Mouse (Mus musculus): ENCODE results near the gene Hoxb4.

Gene Hoxb4

GRCm38 (mm10) chr11:96284774-96285734 lies 33.0 kb upstream of the Hoxb4 start:
- peak; percentile 50 for DNase-seq (ENCODE audit: low spot score)

DNA sequence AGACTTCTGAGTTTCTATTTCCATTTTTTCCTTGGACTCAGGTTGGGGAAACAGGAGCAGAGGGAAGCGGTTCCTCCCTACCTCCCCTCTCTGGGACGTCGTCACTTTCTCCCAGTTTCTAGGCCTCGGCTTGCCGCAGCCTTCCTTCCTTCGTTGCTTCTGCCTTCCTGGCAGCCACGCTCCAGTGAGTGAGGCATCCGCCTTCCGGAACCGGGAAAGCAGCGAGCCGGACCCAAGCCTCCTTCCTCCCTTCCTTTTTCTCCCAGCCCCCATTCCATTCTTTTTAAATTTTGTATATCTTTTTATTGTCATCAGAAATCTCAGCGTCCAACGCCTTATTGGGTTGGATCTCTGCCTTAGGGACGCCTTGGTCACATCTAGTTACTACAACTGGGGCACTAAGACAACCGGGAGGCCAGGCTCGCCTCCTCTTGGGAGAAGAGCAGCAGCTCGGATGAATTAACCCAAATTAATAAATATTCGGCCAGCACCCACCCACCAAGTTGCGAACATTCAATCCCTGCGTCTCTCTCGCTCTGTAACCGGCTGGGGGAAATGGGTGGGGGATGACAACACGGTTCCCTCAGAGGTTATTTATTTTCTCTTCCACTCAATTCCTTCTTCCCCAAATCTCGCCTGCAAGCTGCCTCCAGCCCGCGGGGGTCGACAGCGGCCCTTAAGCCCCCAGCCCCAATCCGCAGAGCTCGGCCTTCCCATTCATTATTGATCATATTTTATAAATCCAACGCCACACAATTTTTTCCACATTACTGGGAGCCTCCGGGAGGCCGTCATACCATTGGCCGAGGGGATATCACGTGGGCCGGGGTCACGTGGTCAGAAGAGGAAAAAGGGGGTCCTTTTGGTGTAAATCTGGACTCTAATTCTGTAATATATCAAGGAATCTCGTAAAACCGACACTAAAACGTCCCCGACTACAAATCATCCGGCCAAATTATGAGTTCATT lies 32.0 kb upstream of the Hoxb4 start, which contains the start of gene Hoxb7:
Gene Hoxb7 (plus strand): TSS at position 853 of the 968 bp plus-strand sequence.
- DNase-seq (ENCODE audit: low spot score), result no peak

GRCm38 (mm10) chr11:96286739-96287385 lies 31.2 kb upstream of the Hoxb4 start:
- DNase-seq (ENCODE audit: low spot score), result no peak

DNA sequence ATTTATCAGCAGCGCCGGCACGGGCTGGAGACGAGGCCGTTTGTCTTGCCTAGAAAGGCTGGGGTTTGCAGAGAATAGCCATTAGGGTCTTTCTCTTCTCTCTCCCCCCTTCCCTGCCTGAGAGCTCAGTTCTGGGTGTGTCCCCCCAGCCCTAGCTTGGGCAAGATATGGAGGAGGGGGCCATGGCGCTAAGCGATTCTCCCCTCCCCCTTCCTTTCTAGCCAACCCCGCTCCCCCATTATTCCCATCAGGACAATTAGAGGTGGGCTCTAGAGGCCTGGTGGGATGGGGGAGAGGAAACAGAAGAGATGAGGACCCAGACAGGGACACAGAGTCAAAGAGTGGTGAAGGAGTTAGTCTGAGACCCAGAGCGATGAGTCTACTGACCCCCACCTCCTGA lies 30.7 kb upstream of the Hoxb4 start:
- DNase-seq (ENCODE audit: low spot score), result no peak

DNA sequence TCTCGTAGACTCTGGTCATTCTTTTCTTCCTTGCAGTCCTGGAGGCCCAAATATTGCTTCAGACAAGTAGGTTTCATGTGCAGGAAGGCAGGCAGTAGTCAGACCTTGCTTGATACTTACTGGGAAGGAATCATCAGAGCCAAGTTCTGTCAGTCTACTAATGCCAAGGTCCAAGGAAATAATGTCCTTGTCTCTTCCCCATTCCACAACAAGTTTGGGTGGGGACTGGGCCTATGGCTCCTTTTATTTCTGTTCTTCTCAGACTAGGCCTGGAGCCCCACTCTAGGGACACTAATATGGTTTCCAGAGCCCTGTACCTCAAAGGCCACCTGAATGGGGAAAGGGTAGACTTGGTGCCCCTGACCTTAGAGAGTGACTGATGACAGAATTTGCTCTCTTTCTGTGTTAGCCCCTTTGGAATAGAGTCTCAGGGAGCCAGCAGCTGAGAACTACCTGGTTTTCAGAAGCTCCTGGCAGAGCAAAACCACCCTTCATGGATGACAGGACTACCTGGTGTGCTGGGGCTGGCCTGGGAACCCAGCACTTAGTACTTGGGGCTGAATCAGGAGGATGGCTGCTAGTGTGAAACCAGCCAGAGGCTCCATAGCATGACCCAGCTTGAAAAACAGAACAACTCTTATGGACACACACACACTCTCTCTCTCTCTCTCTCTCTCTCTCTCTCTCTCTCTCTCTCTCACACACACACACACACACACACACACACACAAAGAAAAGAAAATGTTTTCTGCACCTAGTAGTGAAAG lies 29.4 kb upstream of the Hoxb4 start:
- DNase-seq (ENCODE audit: low spot score), result no peak

DNA sequence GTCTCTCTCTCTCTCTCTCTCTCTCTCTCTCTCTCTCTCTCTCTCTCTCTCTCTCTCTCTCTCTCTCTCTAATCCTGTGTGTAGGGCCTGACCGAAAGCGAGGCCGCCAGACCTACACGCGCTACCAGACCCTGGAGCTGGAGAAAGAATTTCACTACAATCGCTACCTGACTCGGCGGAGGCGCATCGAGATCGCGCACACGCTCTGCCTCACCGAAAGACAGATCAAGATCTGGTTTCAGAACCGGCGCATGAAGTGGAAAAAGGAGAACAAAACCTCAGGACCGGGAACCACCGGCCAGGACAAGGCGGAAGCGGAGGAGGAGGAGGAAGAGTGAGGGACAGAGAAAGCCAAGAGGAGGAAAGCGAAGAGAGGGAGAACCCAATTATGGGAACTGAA lies 28.8 kb upstream of the Hoxb4 start:
- DNase-seq (ENCODE audit: low spot score), result no peak

DNA sequence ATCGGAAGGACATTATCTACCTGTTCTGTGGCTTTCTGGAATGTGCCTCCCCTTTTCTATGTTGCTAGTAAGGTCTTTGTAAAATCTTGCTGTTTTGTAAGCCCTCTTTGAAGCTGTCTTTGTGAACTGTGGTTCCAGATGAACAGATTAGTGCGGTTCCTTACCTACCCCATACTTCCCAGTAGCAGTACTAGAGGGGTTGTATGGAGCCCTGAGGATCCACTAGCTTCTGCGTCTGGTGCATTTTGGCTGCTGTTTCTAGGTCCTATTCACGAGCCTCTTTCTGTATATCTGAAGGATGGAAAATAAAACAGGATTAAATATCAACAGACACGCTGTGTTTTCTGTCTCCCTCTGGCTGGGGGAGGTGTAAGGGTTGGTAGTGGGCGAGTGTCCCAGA lies 28.2 kb upstream of the Hoxb4 start:
- no peak for DNase-seq (ENCODE audit: low spot score)

GRCm38 (mm10) chr11:96290705-96291355 lies 27.2 kb upstream of the Hoxb4 start:
- no peak for DNase-seq (ENCODE audit: low spot score)

DNA sequence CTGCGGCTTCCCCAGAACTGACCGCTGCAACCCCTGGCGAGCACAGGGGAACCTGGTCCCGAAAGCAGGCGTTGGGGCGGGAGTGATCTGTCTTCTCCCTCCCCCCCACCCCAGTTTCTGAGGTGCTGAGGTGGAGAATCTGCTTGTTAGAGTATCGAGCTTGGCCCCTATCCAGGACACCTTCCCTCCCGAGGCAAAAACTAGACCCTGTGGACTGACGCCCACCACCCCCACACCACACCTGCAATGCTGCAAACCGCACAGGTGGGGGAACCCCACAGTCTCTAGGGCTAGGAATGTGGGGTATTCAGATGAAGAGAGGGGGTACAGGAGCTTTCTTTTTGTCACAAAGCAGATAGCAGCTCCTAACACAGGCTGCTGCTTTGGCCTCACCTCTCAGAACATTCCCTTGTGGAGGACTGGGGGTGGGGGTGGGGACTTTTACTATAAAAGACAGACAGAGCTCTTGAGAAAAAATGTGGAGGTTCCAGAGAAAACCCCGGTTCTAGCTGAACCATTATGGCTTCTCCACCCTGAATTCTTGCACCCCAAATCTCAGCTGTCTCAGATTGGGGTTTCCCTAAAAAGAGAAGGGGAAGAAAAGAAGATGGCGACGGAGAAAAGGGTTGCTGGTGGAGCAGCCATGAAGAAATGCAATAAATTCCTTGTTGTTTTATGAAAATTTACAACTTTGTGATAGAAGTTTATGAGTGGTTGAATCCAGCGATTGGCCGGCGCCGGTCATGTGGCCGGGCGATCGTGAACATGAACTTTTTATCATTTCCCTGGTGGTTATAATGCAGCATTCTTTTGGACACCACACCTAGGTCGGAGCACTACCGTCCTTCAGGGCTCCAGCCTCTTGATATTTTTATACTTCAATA lies 26.1 kb upstream of the Hoxb4 start, which contains the start of gene Hoxb6:
Gene Hoxb6 (plus strand): TSS at position 796 of the 884 bp plus-strand sequence.
- no peak for DNase-seq (ENCODE audit: low spot score)

DNA sequence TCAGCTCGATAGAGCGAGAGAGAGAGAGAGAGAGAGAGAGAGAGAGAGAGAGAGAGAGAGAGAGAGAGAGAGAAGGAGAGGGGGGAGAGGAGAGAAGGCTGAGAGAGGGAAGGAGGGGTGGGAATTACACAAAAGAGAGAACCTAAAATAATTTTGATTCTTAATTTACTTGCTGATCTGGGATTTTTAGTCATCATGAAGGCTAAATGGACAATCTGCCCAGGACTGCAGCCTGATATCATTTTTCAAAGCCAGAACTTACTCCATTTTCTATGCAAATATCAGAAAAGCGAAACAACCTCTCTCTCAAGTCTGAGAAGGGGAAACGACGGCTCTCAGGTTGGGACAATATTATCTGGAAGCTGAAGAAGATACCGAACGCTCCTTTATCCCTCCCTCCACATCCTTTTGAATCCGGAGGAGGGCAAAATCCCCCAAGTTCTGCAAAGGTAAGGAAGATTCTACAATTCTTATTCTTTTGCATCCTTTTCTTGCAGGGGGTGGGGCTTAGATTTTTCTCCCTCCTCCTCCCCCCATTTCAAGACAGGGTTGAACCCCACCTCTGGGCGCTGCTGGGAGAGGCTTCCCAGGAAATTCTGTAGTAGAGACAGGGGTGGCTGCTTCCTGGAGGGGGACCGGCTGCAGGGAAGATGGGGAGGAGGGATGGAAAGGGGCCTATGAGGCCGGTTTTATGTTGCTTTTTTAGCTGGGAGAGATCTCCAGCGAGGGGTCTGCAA lies 25.3 kb upstream of the Hoxb4 start:
- no peak for DNase-seq (ENCODE audit: low spot score)

DNA sequence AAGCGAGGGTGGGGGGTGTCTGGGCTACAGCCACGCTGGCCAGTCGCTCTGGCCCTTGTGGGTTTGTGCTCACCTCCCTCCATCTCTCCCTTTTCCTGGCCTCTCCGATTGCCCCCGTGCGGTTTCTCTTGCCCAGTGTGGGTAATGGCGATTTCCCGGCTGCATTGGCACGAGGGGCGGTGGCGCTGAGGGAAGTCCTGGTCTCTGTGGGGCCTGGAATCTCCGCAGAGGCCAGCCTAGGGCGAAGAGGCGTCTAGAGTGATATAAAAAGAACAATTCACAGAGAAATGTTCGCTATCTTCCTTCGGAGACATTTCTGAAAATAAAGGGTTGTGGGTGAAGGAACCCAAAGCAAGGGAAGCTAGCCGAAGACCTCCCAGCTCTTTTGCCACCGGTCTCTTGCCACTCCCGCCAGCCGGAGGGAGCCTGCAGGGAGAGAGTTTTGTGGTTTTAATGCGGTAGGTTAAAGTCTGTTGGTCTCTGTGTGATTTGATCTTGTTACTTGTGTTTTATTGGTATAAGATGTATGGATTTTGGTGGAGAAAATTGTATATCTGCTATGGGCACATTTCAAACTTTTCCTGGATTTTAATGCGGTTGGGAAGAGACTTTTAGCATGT lies 24.7 kb upstream of the Hoxb4 start:
- no peak for DNase-seq (ENCODE audit: low spot score)

- peak; percentile 52 for DNase-seq (ENCODE audit: low spot score)
These were observed 23.6 kb upstream of the Hoxb4 start for GRCm38 (mm10) chr11:96294245-96295091.

GRCm38 (mm10) chr11:96295092-96295835 lies 22.8 kb upstream of the Hoxb4 start:
- no peak for DNase-seq (ENCODE audit: low spot score)

DNA sequence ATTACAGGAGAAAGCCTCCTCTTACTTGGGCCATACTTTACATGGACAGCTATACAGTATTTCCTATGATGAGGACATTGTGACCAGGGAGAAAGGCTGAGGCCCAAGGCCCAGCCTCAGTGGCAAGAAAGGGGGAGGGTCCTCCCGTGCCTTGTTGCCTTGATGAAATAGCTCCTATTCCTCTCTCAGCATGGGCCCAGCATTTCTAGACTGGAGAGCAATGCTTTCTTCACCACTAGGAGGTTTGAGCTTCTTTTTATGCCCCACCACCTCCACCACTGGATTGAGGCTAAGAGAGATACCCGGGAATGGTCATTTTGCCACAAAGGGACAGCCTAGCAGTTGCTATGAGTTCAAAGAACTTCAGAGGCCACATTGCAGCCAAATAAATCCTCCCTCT lies 21.1 kb upstream of the Hoxb4 start:
- DNase-seq (ENCODE audit: low spot score), result no peak

GRCm38 (mm10) chr11:96297428-96297827 lies 20.6 kb upstream of the Hoxb4 start:
- DNase-seq (ENCODE audit: low spot score), result no peak

- no peak for DNase-seq (ENCODE audit: low spot score)
These were observed 20.0 kb upstream of the Hoxb4 start for GRCm38 (mm10) chr11:96297968-96298635.
